Mouse (Mus musculus) heart, adult 2 months (tissue): ENCODE measurements around the gene Igfbp6. TPM values are rescaled to one million over a fixed set of nuclear protein-coding genes. Genes with fewer than 3 reads are reported as not detected.

ENCODE experiments used
- DNase-seq, 2 experiments: peaks; one replicate each; pipeline ENCODE4 v3.0.0; 2021
- H3K27ac ChIP-seq: fragments of 200-600 bp; 2 replicates; pipeline ENCODE4 v1.8.1; 2022
- H3K27me3 ChIP-seq: fragments of 200-500 bp; 2 replicates; pipeline ENCODE4 v1.6.1; 2012; ENCODE audit warnings: mild to moderate bottlenecking, low read length, inconsistent platforms, mixed read lengths; ENCODE audit not compliant: control insufficient read depth, insufficient read depth
- H3K36me3 ChIP-seq: fragments of 200-500 bp; 2 replicates; pipeline ENCODE4 v1.6.1; 2012; ENCODE audit warnings: low read length, inconsistent platforms; ENCODE audit not compliant: control insufficient read depth, insufficient read depth
- H3K4me1 ChIP-seq: fragments of 200-500 bp; 2 replicates; pipeline ENCODE4 v1.6.1; 2011; ENCODE audit warnings: low read length; ENCODE audit not compliant: control insufficient read depth, insufficient read depth
- H3K4me3 ChIP-seq: fragments of 200-600 bp; 2 replicates; pipeline ENCODE4 v1.8.1; 2022
- H3K79me2 ChIP-seq: fragments of 200-500 bp; replicated peaks from 2 replicates; pipeline ENCODE4 v1.6.1; 2012; ENCODE audit warnings: mild to moderate bottlenecking, inconsistent platforms, low read length, moderate library complexity, mixed read lengths; ENCODE audit not compliant: control insufficient read depth, insufficient read depth
- H3K9ac ChIP-seq: fragments of 200-500 bp; 2 replicates; pipeline ENCODE4 v1.6.1; 2012; ENCODE audit warnings: low read depth, mild to moderate bottlenecking, control low read depth, inconsistent platforms, low read length, mixed read lengths
- CTCF ChIP-seq: fragments of 200-600 bp; IDR thresholded peaks from 2 replicates; pipeline ENCODE4 v1.8.1; 2022; ENCODE audit warnings: antibody characterized with exemption, mild to moderate bottlenecking, moderate library complexity
- EP300 ChIP-seq: fragments of 200-500 bp; IDR thresholded peaks from 2 replicates; pipeline ENCODE4 v1.6.1; 2011; ENCODE audit warnings: low read depth, low read length, control low read depth; ENCODE audit not compliant: insufficient read depth
- POLR2A ChIP-seq: fragments of 200-500 bp; IDR thresholded peaks from 2 replicates; pipeline ENCODE4 v1.6.1; 2011; ENCODE audit warnings: mild to moderate bottlenecking, low read depth, low read length, control low read depth; ENCODE audit not compliant: insufficient read depth
- WGBS: fragments of 180-500 bp; shearing (Covaris S2); methylation state at CpG from one replicate; pipeline ENCODE4 v1.1.7; 2018; 5-methylcytosine and 5-hydroxymethylcytosine counted together
- intact Hi-C: fragments of 180-260 bp; cut with DNase I; formaldehyde crosslinking; loops from one replicate; pipeline ENCODE4 v1.15.1; 2025
- polyA plus RNA-seq: library from polyadenylated mRNA; depleted of rRNA; stranded (reverse); fragments of >200 nt; gene quantifications from 2 replicates; pipeline ENCODE4 v1.2.3, GENCODE M21; 2012
- total RNA-seq, 2 experiments: library from RNA; stranded (reverse); gene quantifications; 2 replicates each; pipeline ENCODE4 v1.2.3; 2021

Igfbp6 gene
- total and polyA plus RNA-seq, 3 experiments, result 28.9 to 56.1 (median 31.7) TPM

GRCm38 (mm10) chr15:102099771-102100160, 44.4 kb upstream of the Igfbp6 start:
- no peak for TF ChIP-seq CTCF
- Histone ChIP-seq H3K79me2 (no peaks in the 10 kb centered on the region), H3K27me3 (no peaks in the 10 kb centered on the region), H3K36me3 (peaks cover 11% of the 10 kb centered on the region), H3K4me1 (peaks cover 26% of the 10 kb centered on the region), H3K9ac (peak overlapping the region; percentile 88), H3K27ac (peak overlapping the region; percentile 99), H3K4me3 (peak overlapping the region; percentile 85)
- intact Hi-C loops, result loop anchor here (10.0 kb wide), 1 partner anchor 305 kb away; the partner anchor contains the start of gene Sp1
- 18% methylated on average over 8 of the region's 8 CpGs for WGBS
- DNase-seq, result no peak

GRCm38 (mm10) chr15:102100161-102100981, 43.8 kb upstream of the Igfbp6 start, which contains the start of gene Tns2:
Tns2 (plus strand) TSS chr15:102100413.
- intact Hi-C loops, result loop anchor here (10.0 kb wide), 1 partner anchor 304 kb away; the partner anchor contains the start of gene Sp1
- H3K36me3 ChIP-seq, result peaks cover 6% of the 10 kb centered on the region
- TF ChIP-seq POLR2A (peak; percentile 81), CTCF (peak; percentile 84), EP300 (0 out of 2 replicates have a peak, but pooled peaks have one; percentile 52)
- DNase-seq, result peak; percentile 90 to 92
- peaks cover 24% of the 10 kb centered on the region for H3K4me1 ChIP-seq
- WGBS, result under 1% methylated on average over 60 of the region's 82 CpGs
- peak within 1 kb of the TSS; percentile 88 for H3K9ac ChIP-seq
- peak within 1 kb of the TSS; percentile 99 for H3K27ac ChIP-seq
- peak within 1 kb of the TSS; percentile 85 for H3K4me3 ChIP-seq
- H3K79me2 ChIP-seq, result no peaks in the 10 kb centered on the region
- H3K27me3 ChIP-seq, result no peaks in the 10 kb centered on the region

- Histone ChIP-seq H3K4me1 (peaks cover 28% of the 10 kb centered on the region), H3K79me2 (no peaks in the 10 kb centered on the region), H3K9ac (peak overlapping the region; percentile 88), H3K27ac (peak overlapping the region; percentile 99), H3K27me3 (no peaks in the 10 kb centered on the region), H3K36me3 (peaks cover 2% of the 10 kb centered on the region; the same call in 1 of the 2 replicates), H3K4me3 (peak overlapping the region; percentile 85)
- intact Hi-C loops, result loop anchor here (10.0 kb wide), 1 partner anchor 304 kb away; the partner anchor contains the start of gene Sp1
- DNase-seq, result peak; percentile 60 to 78
- 20% methylated on average over 10 of the region's 10 CpGs for WGBS
- TF ChIP-seq POLR2A (no peak), CTCF (peak; percentile 62), EP300 (no peak)
Observed at GRCm38 (mm10) chr15:102100996-102101671, 43.0 kb upstream of the Igfbp6 start.

- WGBS, result 9% methylated on average over 11 of the region's 11 CpGs
- Histone ChIP-seq H3K27me3 (no peaks in the 10 kb centered on the region), H3K36me3 (peaks cover 6% of the 10 kb centered on the region), H3K4me1 (peaks cover 28% of the 10 kb centered on the region), H3K27ac (peak overlapping the region; percentile 99), H3K9ac (peak overlapping the region; percentile 93), H3K79me2 (no peaks in the 10 kb centered on the region), H3K4me3 (peak overlapping the region; percentile 85)
- peak; percentile 85 to 88 for DNase-seq
- intact Hi-C loops, result loop anchor here (2.0 to 10.0 kb wide), 2 partner anchors 145 to 303 kb away; partner anchors contain the start of gene Sp1
- TF ChIP-seq CTCF (peak; percentile 2; the same call in 1 of the 2 replicates), POLR2A (peak; percentile 84), EP300 (peak; percentile 78; the same call in 1 of the 2 replicates)
Observed at GRCm38 (mm10) chr15:102101672-102102541, 42.3 kb upstream of the Igfbp6 start.

- intact Hi-C loops, result loop anchor here (2.0 to 10.0 kb wide), 2 partner anchors 144 to 302 kb away; partner anchors contain the start of gene Sp1
- 4% methylated on average over 6 of the region's 6 CpGs for WGBS
- peak; percentile 87 to 89 for DNase-seq
- H3K79me2 ChIP-seq, result no peaks in the 10 kb centered on the region
- peak; percentile 74; the same call in 1 of the 2 replicates for TF ChIP-seq EP300
- TF ChIP-seq POLR2A, result peak; percentile 85
- no peak for TF ChIP-seq CTCF
- H3K36me3 ChIP-seq, result peaks cover 11% of the 10 kb centered on the region
- peak overlapping the region; percentile 93 for H3K9ac ChIP-seq
- peak overlapping the region; percentile 85 for H3K4me3 ChIP-seq
- H3K4me1 ChIP-seq, result peaks cover 26% of the 10 kb centered on the region
- H3K27me3 ChIP-seq, result no peaks in the 10 kb centered on the region
- peak overlapping the region; percentile 99 for H3K27ac ChIP-seq
Observed at GRCm38 (mm10) chr15:102102548-102103121, 41.5 kb upstream of the Igfbp6 start.
